Mouse (Mus musculus) subcutaneous adipose tissue, adult 2 months (tissue): ENCODE data around the gene 4930503E14Rik. TPM values are rescaled to one million over a fixed set of nuclear protein-coding genes. Genes with fewer than 3 reads are reported as not detected.

ENCODE experiments used
- polyA plus RNA-seq: library from polyadenylated mRNA; depleted of rRNA; stranded (reverse); fragments of >200 nt; gene quantifications from 2 replicates; pipeline ENCODE4 v1.2.3, GENCODE M21; 2012; ENCODE audit warnings: low replicate concordance; rRNA removed

4930503E14Rik gene
- polyA plus RNA-seq, result not detected in 2 replicates

DNA sequence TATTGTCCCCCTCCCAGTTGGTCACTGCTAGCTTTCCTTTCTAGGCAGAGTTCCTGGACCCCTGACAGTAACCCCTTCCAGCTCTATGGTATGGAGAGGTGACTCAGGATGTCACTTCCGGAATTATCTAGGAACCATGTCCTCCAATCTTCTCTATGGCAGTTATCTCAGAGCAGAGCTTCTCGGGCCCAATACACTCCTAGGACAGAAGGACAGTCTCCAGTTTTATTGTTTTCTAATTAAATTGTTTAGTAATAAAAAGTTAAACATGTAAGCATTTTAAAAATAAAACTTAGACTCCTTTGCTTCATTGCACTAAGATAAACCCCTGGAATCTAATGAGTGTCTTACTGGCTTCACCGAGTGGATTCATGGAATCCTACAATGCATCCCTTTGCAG, at the start of gene 4930503E14Rik:
4930503E14Rik (minus strand) TSS at position 101 of the 400 bp plus-strand sequence.

DNA sequence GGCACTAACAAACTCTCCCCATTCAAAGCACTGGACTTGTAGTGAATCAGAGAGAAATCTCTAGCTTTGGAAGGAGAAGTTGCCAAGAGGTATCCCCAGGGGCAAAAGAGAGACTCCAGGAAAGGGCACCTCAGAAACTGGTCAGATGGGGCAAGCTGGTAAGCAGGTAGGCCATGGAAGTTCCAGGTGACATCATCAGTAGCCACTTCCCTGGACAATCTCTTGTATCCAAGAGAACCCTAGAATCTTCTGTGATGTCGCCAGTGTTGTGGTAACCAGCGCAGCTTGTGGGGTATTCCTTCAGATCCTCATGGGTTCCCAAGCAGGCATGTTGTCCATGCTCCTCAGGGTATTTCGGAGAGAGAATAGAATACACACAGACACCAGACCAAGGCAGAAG, 15.7 kb downstream of the 4930503E14Rik start, which contains the start of gene Gm8212:
Gm8212 (plus strand) TSS at position 301 of the 400 bp plus-strand sequence.

DNA sequence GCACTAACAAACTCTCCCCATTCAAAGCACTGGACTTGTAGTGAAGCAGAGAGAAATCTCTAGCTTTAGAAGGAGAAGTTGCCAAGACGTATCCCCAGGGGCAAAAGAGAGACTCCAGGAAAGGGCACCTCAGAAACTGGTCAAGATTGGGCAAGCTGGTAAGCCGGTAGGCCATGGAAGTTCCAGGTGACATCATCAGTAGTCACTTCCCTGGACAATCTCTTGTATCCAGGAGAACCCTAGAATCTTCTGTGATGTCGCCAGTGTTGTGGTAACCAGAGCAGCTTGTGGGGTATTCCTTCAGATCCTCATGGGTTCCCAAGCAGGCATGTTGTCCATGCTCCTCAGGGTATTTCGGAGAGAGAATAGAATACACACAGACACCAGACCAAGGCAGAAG, 89.5 kb downstream of the 4930503E14Rik start, which contains the start of gene Gm3327:
Gm3327 (plus strand) TSS at position 301 of the 400 bp plus-strand sequence.

Other genes with a start within 250 kb of the 4930503E14Rik start
- gene Ang6, start 211.0 kb downstream of the 4930503E14Rik start, polyA plus RNA-seq, result not detected in 2 replicates
- 23.7 and 46.9 TPM in 2 replicates for gene Ear2, start 110.6 kb downstream of the 4930503E14Rik start, polyA plus RNA-seq
- gene Gm3327, start 89.4 kb downstream of the 4930503E14Rik start, polyA plus RNA-seq, result not detected in 2 replicates
- gene Gm8212, start 15.6 kb downstream of the 4930503E14Rik start, polyA plus RNA-seq, result not detected in 2 replicates
- not detected in 2 replicates for gene Gm8220, start 72.3 kb upstream of the 4930503E14Rik start, polyA plus RNA-seq
- gene Gm5930, start 125.3 kb upstream of the 4930503E14Rik start, polyA plus RNA-seq, result not detected in 2 replicates
- not detected in 2 replicates for gene Gm8229, start 152.1 kb upstream of the 4930503E14Rik start, polyA plus RNA-seq
- not detected in 2 replicates for gene Gm3371, start 197.4 kb upstream of the 4930503E14Rik start, polyA plus RNA-seq
- not detected in 2 replicates for gene Gm8232, start 220.4 kb upstream of the 4930503E14Rik start, polyA plus RNA-seq